Mouse (Mus musculus) B cell, adult 2 months (primary cell): ENCODE results near the gene Pcdh11x.
"Not testable (repeated sequence)": the region's sequence is repeated elsewhere in the genome, so short reads cannot be mapped to it uniquely, and the experiment has no call there.

Source experiments
- DNase-seq, 2 experiments: peaks; one replicate each; pipeline ENCODE4 v3.0.0; 2022

Gene Pcdh11x

DNA sequence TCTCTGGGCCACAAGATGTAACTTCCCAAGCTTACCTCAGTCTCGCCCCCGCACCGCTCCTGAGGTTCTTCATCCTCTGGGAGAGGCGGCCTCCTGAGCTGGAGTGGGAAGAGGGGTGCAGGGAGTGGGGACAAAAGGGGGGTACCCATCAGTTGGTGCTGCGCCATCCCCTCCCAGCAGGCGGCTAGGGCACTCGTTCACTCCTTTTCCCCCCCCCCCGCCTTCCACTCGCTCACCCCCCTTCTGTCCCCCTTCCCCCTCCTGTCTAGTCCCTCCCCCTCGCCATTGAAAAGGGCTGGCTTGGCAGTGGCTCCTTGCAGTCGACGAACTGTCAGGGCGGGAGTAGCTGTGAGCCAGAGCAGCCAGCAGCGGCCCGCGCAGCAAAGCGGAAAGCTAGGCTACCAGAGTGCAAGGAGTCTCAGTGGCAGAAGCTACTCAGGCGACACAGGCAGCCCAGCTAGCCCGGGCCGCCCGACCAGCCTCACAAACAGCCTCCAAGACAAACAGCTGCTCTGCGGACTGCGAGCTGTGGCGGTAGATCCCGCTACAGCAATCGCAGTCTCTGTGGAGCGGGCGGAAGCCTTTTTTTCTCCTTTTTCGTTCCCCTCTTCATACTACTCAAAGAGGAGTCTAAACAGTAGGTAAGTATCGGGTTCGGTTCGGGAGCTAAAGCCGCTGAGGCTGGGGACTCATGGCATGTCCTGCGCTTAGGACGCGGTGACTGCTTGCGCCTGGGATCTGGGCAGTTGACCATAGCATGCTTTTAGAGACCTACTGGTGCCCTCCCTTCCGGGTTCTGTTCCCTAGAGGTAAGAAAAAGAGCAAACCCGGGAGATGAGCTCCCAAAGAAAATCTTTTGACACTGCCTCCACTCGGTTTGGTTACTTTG is at the start of gene Pcdh11x:
Gene Pcdh11x (plus strand): TSS at position 249 of the 889 bp plus-strand sequence.
- no peak for DNase-seq

DNA sequence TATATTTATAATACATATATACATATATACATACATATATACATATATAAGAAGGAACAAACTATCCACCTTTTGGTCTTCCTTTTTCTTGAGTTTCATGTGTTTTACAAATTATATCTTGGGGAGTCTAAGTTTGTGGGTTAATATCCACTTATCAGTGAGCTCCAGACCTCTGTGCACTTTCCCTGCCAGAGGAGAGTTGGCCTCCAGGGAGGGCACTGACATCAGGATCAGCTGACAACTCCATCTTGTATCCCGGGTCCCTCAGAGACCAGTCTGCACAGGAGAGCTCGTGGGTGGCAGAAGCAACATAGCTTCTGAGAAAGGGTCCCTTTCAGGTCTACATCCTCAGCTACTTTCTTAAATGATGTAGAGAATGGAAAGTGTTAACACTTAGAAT is 30.0 kb upstream of the Pcdh11x start:
- DNase-seq = no peak

DNA sequence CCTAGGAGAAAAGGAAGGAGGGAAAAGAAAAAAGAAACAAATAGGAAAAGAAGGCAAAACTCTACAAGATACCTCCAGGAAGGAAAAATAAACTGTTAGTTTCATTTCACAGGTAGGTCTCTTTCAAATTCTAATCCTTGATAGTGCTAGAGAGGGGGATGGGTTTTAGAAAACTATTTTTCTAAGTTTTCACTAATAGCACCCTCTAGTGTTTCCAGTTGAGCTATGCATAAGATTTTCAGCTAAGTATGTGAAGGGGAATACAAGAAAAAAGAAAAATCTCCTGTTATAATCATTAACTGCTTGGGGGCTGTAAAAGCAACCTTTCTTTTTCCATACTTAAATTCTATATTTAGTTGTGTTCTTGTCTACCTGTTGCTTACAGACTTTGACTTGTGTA is 4.5 kb upstream of the Pcdh11x start:
- no peak for DNase-seq

DNA sequence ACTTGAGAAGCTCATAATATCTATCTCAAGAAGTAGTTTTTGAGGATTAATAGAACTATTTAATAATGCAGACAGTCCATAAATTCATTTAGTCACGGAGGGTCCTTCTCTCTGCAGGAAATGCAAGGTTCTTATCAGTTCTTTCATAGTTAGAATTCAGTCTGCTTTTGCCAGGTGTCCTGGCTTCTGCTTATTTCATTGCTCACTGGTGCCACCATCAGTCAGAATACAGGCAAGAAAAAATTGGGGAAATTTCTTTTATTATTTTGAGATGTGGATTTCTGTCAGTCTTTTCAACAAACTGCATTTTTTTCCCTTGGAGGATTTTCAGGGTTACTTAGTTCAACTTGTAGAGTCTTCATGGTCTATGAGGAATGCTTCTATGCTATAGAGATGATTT is 2.6 kb upstream of the Pcdh11x start:
- DNase-seq = no peak

DNA sequence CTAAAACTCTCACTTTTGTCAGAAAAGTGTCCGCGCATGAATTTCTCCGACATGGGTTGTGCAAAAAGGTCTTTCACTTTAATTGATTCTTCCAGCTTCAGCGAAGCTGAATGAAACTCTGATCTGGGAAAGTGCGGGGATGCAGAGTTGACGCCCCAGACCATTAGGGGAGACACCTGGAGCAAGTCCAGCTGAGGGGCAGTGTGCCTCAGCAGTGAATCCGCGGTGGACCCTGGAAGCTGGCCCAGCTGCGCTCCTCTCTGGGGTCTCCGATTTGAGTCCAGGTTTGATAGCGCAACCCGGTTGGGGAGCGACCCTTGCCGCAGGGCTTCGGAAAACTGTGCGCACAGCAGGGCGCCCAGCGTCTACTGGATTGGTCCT is 831 bp downstream of the Pcdh11x start:
- no peak for DNase-seq

DNA sequence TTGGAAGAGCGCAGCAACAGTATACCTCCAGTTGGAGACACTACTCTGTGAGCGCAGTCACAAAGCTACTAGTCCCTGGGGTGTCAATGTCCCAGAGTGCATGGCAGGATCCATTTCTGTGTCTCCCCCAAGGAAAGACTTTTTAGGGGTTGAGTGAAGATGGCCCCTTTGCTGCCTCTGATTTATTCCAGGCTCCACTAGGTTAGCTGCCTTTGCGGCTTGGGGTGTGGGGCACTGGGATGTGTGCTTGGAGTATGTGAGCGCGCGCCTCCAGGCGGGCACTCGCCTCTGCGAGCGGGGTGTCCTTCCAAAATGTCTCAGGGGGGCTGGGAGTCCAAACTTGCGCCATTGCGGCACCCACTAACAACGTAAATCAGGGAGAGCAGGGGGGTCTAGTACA is 1.6 kb downstream of the Pcdh11x start:
- no peak for DNase-seq

DNA sequence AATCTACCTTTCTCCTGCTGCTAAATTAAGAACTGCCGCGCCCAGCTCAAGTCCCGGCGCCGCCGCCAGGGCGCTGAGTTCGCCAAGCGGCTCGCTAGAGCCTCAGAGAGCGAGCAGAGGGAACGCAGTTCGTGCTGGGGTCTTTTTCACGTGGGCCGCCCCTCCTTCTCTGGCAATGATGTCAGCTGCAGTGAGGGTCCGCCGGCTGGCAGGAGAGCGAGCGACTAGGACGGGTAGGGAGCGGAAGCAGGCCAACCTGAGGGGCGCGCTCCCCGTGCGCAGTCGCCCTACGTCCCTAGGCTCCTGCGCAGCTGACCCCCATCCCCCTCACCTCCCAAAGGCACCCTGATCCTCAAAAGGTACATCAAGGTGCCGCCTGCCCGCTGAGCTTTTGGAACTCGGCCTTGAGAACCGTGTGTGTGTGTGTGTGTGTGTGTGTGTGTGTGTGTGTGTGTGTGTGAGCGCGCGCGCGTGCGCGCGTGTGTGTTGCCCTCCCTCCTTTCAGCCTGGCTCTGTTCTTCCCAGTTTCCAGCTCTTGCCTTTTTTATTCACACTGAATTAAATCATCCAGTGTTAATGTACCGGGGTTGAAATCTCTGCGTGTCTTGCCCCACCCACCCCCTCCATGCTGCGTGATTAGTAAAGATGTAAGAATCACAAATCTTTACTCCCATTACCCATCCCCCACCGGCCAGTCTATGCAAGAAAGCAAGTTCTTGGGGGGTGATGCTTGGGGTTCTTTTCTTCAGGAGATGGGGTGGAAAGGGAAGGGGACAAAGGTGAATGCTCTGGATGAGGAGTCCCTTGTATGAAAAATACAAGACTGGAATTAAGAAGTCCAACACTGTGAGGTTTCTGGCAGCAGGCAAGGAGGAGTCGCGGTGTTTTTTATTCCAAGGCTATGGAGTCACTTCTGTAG is 3.0 kb downstream of the Pcdh11x start:
- DNase-seq = no peak

DNA sequence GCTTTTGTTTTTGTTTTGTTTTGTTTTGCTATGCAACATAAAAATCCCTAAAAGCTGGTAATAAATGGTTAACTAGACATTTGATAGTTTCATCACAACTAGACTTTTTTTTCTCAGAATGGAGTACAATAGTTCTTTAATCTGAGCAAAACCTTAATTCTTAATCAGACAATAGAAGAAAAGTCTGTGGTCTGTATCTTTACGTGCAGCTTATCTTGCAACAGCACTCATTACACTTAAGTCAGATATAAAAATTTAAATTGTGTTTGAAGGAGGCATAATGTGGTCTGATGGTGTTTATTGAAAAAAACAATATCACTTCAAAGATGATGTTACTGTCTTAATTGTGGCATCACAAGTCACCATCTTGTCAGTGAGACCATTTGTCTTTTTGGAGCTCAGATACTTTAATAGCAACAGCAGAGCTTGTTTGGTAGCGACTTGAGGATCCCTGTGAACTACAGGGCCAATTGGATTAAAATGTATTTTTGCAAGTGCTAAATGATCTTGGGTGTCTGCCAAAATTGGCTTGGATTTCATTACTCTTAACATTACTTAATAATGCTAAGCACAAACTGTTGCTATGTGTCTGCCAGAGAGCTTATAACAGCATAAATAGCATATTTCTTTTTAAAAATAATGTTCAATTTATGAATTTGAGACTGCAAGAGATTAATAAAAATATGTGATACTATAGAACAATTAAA is 11.6 kb downstream of the Pcdh11x start:
- no peak for DNase-seq

DNA sequence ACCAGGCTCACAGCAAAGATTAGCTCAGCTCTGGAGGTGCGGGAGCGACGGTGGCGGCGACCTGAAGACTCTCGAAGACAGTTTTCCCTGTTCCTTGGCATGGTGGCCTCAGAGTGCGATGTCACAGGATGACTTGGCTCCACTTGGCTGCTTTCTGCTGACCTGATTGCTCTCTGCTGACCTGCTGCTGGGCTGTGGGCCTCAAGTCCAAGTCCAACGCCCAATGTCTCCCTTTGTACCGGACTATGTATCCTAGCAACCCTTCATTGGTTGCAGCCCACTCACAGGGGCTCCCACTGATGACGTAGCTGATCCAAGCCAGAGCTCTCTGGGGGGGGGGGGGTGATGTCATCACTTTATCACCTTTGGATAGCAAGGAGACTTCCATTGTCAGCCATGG is 22.9 kb downstream of the Pcdh11x start, which contains the start of gene H2afb3:
Gene H2afb3 (minus strand): TSS at position 101 of the 400 bp plus-strand sequence.
- DNase-seq = not testable (repeated sequence)

DNA sequence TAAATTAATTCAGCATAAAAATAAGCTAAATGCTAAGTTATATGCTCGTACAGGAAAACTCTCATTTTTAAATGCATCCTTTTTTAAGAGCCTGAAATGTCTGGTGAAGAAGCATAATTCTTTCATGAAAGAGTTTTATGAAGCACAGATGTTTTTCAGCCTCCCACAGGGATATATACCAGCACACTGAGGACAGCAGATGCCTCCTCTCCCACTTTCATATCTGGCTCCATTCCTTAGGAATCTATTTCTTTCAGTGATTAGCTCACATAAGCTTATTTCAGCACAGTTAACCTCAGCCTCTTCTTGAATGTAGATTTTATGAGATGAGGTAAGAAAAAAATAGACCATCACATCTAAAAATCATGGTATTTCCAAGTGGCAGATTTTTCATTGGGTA is 176.2 kb downstream of the Pcdh11x start:
- no peak for DNase-seq

DNA sequence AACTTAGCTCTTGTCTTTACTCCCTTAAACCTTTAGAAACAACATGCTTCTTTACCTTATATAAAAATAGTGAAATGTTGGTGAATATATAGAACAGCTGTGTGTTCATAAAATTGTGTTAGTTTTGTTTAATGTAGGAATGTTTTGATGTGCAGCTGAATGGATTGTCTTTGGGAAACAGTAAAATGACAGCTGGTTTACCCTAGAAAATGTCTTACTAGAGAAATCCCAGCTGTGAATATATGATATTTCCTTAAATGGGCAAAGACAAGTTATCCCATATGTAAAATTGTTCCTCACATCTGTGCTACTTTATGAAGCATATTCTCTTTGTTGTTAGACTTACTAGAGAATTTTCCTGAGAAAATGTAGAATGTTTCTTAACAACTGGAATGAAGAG is 196.4 kb downstream of the Pcdh11x start:
- DNase-seq = no peak

DNA sequence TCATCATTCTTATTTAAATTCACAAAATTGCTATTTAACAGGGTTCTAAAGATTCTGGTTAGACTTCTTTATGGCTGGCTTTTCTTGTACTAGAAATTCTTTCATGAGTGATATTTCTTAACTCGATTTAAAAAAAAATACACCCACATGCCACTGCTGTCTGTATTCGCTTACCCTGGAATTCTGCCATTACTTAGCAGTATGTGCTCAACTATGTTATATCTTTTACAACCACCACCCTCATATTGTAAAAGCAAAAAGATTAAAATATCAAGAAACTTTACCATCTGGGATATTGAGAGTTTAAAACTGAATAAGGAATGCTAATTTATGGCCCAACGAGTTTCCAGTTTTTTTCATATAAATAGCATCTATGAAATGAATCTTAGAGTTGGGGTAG is 234.9 kb downstream of the Pcdh11x start:
- no peak for DNase-seq

DNA sequence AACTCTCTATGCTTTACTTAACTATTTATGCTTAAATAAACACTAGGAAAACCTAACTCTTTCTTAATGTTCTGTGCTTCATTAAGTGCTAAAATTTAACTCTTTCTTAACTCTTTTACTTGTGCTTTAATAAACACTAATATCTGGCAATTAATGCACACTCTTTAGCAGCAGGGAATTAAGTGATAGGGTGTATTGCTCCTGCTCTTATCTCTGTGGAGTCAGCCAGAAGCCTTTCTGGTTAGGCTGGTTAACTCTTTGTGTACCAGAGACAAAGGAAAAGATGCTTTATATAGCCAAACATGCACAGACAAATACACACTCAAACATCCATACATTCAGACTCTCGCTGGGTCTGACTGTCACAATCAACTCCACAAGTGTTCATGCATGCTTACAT is 309.2 kb downstream of the Pcdh11x start:
- DNase-seq = no peak

DNA sequence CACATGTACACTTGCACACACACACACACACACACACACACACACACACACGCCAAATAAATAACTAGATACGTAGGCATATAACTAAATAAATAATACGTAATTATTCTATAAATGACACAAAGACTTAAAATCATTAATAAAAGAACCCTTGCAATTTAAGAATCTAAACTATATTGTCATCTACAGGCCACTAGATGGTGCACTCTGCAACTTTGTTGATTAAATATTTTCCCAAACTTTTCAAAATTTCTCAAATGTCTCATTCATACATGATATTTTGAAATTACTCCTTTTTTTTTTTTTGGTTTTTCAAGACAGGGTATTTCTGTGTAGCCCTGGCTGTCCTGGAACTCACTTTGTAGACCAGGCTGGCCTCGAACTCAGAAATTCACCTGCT is 328.4 kb downstream of the Pcdh11x start:
- DNase-seq = no peak

DNA sequence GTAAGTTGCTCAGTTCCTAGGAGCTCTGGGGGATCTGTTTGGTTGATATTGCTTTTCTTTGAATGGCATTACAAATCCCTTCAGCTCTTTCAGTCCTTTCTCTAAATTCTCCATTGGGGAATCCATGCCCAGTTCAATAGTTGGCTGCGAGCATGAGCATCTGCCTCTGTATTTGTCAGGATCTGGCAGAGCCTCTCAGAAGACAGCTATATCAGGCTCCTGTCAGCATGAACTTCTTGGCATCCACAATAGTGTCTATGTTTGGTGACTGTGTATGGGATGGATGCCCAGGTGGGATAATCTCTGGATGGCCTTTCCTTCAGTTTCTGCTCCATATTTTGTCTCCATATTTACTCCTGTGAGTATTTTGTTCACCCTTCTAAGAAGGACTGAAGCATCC is 380.2 kb downstream of the Pcdh11x start:
- not testable (repeated sequence) for DNase-seq

DNA sequence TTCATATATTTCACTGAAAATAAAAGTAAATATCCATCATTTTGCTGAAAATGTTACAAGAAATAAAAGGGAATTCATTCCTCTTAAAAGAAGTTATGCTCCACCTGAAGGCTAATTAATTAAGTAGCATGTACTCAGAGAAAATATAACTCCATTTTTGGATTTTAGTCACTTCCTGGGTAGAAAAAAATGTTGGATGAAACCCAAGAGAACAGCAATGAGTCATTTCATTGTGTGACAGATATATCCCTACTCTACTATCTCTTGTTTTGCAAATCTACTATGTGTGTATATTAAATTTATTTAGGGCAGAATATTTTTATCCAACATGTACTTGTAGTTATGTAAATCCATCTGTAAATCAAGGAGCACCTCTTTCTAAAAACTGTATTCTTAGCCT is 444.1 kb downstream of the Pcdh11x start:
- no peak for DNase-seq

DNA sequence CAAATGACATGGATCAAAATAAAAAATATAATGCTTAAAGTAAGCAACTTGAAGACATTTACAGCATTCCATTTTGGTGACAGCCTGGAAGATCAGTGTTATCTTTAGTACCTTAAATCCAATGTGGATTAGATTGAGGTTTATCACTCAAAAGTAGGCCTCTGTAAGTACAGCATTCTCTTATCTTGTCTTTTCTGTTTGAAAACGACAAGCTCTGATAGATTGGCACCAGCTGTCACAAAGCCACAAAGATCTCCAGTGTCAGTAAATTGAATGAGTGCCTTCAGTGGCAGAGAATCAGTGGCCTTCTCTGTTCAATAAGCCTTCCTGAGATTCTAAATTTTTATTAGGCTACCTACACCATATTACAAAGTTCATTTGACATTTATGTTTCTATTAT is 445.7 kb downstream of the Pcdh11x start:
- no peak for DNase-seq

DNA sequence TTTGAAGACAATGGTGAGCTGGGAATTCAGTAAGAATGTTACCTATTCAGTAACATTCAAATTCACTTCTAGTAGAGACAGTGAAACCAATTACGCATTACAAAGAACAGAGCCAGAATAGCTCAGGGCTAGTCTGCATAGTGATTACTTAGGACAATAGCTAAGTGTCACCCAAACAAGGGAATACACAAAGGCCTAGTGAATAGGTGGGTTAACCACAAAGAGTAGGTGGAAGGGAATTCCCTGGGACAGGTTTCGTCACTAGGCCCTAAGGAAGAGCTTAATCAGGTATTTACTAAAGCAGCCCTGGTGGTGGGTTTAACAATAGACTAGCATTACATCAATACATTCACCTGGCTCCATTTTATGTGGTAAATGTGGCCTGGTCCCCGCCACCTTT is 654.5 kb downstream of the Pcdh11x start:
- no peak for DNase-seq
